Mouse (Mus musculus) megakaryocyte, embryonic 14.5 days (primary cell): Measurements from ENCODE around the gene Cdh22.

Experiments used
- FLI1 ChIP-seq: IDR thresholded peaks from 2 replicates; pipeline ENCODE4 v1.6.1; 2012; ENCODE audit warnings: low read length, inconsistent platforms, mixed read lengths
- GATA1 ChIP-seq: IDR thresholded peaks from 3 replicates; pipeline ENCODE4 v1.6.1; 2012; ENCODE audit warnings: mixed read lengths, low read length, inconsistent platforms, borderline replicate concordance

- TF ChIP-seq GATA1 (no peak), FLI1 (no peak)
Observed at GRCm38 (mm10) chr2:165242575-165242974, 7.9 kb upstream of the Cdh22 start.
